Mouse (Mus musculus): ENCODE measurements around the gene Hdlbp. TPM values are rescaled to one million over a fixed set of nuclear protein-coding genes. Genes with fewer than 3 reads are reported as not detected.
"Not testable (repeated sequence)": the region's sequence is repeated elsewhere in the genome, so short reads cannot be mapped to it uniquely, and the experiment has no call there.

Hdlbp gene
- polyA plus RNA-seq, 1 experiment = 232 TPM

DNA sequence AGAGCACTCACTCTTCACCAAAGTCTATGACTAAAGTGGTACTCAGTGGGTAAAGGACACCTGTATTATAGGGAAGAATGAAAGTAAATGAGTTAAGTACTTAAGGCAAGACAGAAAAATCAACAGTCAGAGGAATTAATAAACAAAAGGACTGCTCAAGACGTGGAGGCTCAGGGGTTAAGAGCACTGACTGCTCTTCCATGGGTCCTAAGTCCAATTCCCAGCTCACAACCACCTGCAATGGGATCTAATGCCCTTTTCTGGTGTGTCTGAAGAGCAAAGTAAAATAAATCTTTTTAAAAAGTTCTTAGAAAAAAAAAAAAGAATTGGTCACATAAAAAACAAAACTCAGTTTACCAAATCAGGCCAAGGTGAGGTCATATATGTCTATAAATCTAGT lies 20.3 kb downstream of the Hdlbp start:
- no peaks in the 10 kb centered on the region for H3K36me3 ChIP-seq (ENCODE audit: control insufficient read depth, insufficient read depth, low read length, poor library complexity, severe bottlenecking)
- no peak overlapping the region for H3K27ac ChIP-seq (ENCODE audit: insufficient read depth, low read length)
- H3K4me3 ChIP-seq (ENCODE audit: low read depth, low read length) = no peak overlapping the region
- no peaks in the 10 kb centered on the region for H3K27me3 ChIP-seq (ENCODE audit: control insufficient read depth, insufficient read depth, low read length, poor library complexity, severe bottlenecking)
- no peak overlapping the region for H3K9ac ChIP-seq (ENCODE audit: low read depth, poor library complexity, severe bottlenecking)
- TF ChIP-seq POLR2A (IDR thresholded peaks at IDR 0.05; ENCODE audit: insufficient read depth, low read length) (no peak), CTCF (IDR thresholded peaks at IDR 0.05; ENCODE audit: low read depth, low read length) (no peak), EP300 (IDR thresholded peaks at IDR 0.05; ENCODE audit: insufficient read depth, low read depth, low read length) (no peak)
- peaks cover 2% of the 10 kb centered on the region for H3K4me1 ChIP-seq (ENCODE audit: control insufficient read depth, insufficient read depth, low read length)
- H3K9me3 ChIP-seq (replicated peaks; ENCODE audit: control insufficient read depth, insufficient read depth, low read length, poor library complexity, severe bottlenecking) = no peaks in the 10 kb centered on the region

DNA sequence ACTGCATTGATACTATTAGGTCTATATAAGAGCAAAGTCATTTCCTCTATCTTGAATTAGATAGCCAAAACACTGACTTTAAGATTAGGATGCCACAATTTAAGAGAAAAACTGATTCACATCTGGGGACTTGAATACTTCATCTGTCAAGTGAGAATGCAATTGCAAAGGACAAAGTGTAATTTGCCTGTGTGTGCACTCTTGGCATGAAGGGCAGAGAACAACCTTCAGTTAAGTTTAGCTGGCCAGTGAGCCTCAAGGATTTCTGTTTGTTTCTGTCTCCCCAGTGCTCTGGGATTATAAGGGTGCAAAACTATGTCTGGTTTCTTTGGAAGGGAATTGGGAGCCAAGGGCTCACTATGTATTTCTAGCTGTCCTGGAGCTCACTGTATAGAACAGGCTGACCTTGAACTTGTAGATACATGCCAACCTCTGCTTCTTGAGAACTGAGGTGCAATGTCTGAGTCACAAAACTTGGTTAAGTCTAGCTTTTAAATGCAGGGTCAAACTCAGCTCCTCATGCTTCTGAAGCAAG lies 24.8 kb downstream of the Hdlbp start:
- Histone ChIP-seq H3K27me3 (ENCODE audit: control insufficient read depth, insufficient read depth, low read length, poor library complexity, severe bottlenecking) (no peaks in the 10 kb centered on the region), H3K27ac (ENCODE audit: insufficient read depth, low read length) (no peak overlapping the region), H3K9ac (ENCODE audit: low read depth, poor library complexity, severe bottlenecking) (no peak overlapping the region), H3K9me3 (replicated peaks; ENCODE audit: control insufficient read depth, insufficient read depth, low read length, poor library complexity, severe bottlenecking) (no peaks in the 10 kb centered on the region), H3K4me1 (ENCODE audit: control insufficient read depth, insufficient read depth, low read length) (peaks cover 2% of the 10 kb centered on the region), H3K4me3 (ENCODE audit: low read depth, low read length) (no peak overlapping the region), H3K36me3 (ENCODE audit: control insufficient read depth, insufficient read depth, low read length, poor library complexity, severe bottlenecking) (no peaks in the 10 kb centered on the region)
- TF ChIP-seq CTCF (IDR thresholded peaks at IDR 0.05; ENCODE audit: low read depth, low read length) (no peak), EP300 (IDR thresholded peaks at IDR 0.05; ENCODE audit: insufficient read depth, low read depth, low read length) (no peak), POLR2A (IDR thresholded peaks at IDR 0.05; ENCODE audit: insufficient read depth, low read length) (no peak)

- not testable (repeated sequence) for H3K4me1 ChIP-seq (ENCODE audit: control insufficient read depth, insufficient read depth, low read length); H3K9ac ChIP-seq (ENCODE audit: low read depth, poor library complexity, severe bottlenecking); H3K27me3 ChIP-seq (ENCODE audit: control insufficient read depth, insufficient read depth, low read length, poor library complexity, severe bottlenecking); H3K36me3 ChIP-seq (ENCODE audit: control insufficient read depth, insufficient read depth, low read length, poor library complexity, severe bottlenecking); H3K27ac ChIP-seq (ENCODE audit: insufficient read depth, low read length); H3K4me3 ChIP-seq (ENCODE audit: low read depth, low read length); H3K9me3 ChIP-seq (replicated peaks; ENCODE audit: control insufficient read depth, insufficient read depth, low read length, poor library complexity, severe bottlenecking)
Observed at GRCm38 (mm10) chr1:93450118-93450517, 28.5 kb downstream of the Hdlbp start.

DNA sequence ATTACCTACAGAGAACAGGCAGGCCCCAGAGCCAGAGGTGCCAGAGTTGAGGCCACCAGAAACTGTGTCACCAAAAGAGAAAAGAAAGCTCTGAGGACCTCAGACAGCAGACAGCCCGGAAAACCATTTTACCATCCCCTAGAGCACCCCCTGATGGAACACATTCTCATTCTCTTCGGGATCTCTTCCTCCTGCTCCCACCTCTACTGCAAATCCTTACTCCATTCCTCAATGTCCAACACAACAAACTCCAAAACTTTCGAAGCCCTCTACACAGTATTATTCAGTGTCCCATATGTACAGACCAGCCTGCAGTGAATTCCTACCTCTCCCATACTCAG lies 32.8 kb downstream of the Hdlbp start:
- Histone ChIP-seq H3K27ac (ENCODE audit: insufficient read depth, low read length) (no peak overlapping the region), H3K9me3 (replicated peaks; ENCODE audit: control insufficient read depth, insufficient read depth, low read length, poor library complexity, severe bottlenecking) (no peaks in the 10 kb centered on the region), H3K36me3 (ENCODE audit: control insufficient read depth, insufficient read depth, low read length, poor library complexity, severe bottlenecking) (no peaks in the 10 kb centered on the region; the same call in none of the 2 replicates), H3K4me3 (ENCODE audit: low read depth, low read length) (peak overlapping the region; percentile 81), H3K27me3 (ENCODE audit: control insufficient read depth, insufficient read depth, low read length, poor library complexity, severe bottlenecking) (no peaks in the 10 kb centered on the region), H3K9ac (ENCODE audit: low read depth, poor library complexity, severe bottlenecking) (peak overlapping the region; percentile 66), H3K4me1 (ENCODE audit: control insufficient read depth, insufficient read depth, low read length) (no peaks in the 10 kb centered on the region)
- TF ChIP-seq EP300 (IDR thresholded peaks at IDR 0.05; ENCODE audit: insufficient read depth, low read depth, low read length) (no peak), POLR2A (IDR thresholded peaks at IDR 0.05; ENCODE audit: insufficient read depth, low read length) (no peak), CTCF (IDR thresholded peaks at IDR 0.05; ENCODE audit: low read depth, low read length) (no peak)

DNA sequence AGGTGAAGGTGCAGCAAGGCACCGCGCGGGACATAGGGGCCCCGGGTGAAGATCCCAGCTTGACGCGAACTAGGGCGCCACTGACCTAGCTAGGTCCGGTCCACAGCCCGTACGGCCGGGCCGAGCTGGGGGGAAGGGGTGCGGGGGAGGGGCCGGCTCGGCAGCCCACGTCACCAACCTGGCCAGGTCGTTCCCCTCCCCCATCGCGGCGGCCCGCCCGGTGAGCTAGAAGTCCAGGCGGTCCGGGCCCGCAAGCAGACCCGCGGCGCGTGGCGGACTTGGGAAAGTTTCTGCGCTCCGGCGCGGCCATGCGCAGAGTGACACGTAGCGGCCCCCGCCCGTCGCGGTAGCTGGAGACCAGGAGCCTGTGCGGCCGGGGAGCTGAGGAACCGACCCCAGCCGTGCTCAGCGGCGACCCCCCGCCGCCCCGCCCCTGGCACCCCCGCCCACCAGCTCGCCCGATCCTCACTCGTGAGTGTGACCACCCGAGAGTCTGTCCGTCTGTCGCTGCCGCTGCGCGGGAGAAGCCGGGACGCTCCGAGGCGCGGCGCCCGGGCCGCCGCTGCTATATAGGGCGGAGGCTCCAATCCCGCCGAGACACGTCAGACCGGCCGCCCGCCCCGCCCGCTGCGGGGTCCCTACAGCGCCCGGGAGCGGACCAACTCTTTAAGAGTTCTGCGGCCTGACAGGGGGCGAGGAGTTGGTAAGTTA lies 33.3 kb downstream of the Hdlbp start:
- Histone ChIP-seq H3K4me1 (ENCODE audit: control insufficient read depth, insufficient read depth, low read length) (no peaks in the 10 kb centered on the region), H3K36me3 (ENCODE audit: control insufficient read depth, insufficient read depth, low read length, poor library complexity, severe bottlenecking) (peaks cover 4% of the 10 kb centered on the region), H3K9ac (ENCODE audit: low read depth, poor library complexity, severe bottlenecking) (peak overlapping the region; percentile 66), H3K4me3 (ENCODE audit: low read depth, low read length) (peak overlapping the region; percentile 81), H3K27ac (ENCODE audit: insufficient read depth, low read length) (no peak overlapping the region), H3K27me3 (ENCODE audit: control insufficient read depth, insufficient read depth, low read length, poor library complexity, severe bottlenecking) (no peaks in the 10 kb centered on the region), H3K9me3 (replicated peaks; ENCODE audit: control insufficient read depth, insufficient read depth, low read length, poor library complexity, severe bottlenecking) (no peaks in the 10 kb centered on the region)
- no peak for TF ChIP-seq EP300 (IDR thresholded peaks at IDR 0.05; ENCODE audit: insufficient read depth, low read depth, low read length)
- TF ChIP-seq CTCF (IDR thresholded peaks at IDR 0.05; ENCODE audit: low read depth, low read length) = no peak
- no peak for TF ChIP-seq POLR2A (IDR thresholded peaks at IDR 0.05; ENCODE audit: insufficient read depth, low read length)

DNA sequence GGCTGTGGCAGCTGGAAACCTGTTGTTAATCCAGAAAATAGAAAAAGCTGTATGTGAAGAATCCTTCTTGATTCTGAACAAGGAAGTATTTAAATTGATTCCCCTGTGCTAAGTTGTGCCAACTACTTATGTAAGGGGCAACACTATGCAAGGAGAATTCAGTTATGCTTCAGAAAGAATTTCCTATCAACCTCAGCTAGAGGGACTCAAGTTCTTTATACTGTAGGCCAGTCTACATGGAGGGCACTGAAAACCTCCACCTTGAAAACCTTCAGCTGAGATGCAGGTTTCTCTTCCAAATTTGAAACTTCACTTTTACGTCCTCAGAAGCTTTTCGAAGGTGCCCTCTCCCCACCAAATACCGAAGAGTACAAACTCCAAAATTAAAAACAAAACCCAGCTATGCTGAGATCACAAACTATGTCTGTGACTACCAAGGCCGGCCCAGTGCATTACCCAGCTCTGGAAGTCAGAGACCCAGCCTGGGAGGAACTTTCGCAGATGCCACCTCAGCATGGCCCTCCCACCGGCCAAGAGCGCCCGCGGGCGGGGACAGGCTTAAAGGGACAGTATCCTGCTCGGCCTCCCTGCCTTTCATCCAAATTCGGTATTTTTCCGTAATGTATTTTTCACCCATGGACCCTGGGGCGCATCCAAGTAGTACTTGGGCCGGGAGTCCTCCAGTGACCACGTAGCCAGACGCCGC lies 34.1 kb downstream of the Hdlbp start:
- no peak overlapping the region for H3K27ac ChIP-seq (ENCODE audit: insufficient read depth, low read length)
- peaks cover 4% of the 10 kb centered on the region for H3K36me3 ChIP-seq (ENCODE audit: control insufficient read depth, insufficient read depth, low read length, poor library complexity, severe bottlenecking)
- H3K9me3 ChIP-seq (replicated peaks; ENCODE audit: control insufficient read depth, insufficient read depth, low read length, poor library complexity, severe bottlenecking) = no peaks in the 10 kb centered on the region
- H3K4me3 ChIP-seq (ENCODE audit: low read depth, low read length) = peak overlapping the region; percentile 81
- no peaks in the 10 kb centered on the region for H3K4me1 ChIP-seq (ENCODE audit: control insufficient read depth, insufficient read depth, low read length)
- peak overlapping the region; percentile 66 for H3K9ac ChIP-seq (ENCODE audit: low read depth, poor library complexity, severe bottlenecking)
- TF ChIP-seq EP300 (IDR thresholded peaks at IDR 0.05; ENCODE audit: insufficient read depth, low read depth, low read length) (no peak), CTCF (IDR thresholded peaks at IDR 0.05; ENCODE audit: low read depth, low read length) (no peak)
- no peaks in the 10 kb centered on the region for H3K27me3 ChIP-seq (ENCODE audit: control insufficient read depth, insufficient read depth, low read length, poor library complexity, severe bottlenecking)
